In genomic region chr6:30904033-30904432, GRCm38 (mm10) we compare ENCODE assay signal across 27 mouse cellular contexts. TPM values are rescaled to one million over a fixed set of nuclear protein-coding genes. Genes with fewer than 3 reads are reported as not detected.
"Had no signal": no experiment of that assay in that cellular context is flagged by ENCODE, and none has a peak within 500 bp of the region (broad histone marks: within the 10 kb centered on the region; RNA-seq: fewer than 3 reads in every experiment).

No protein-coding gene starts in this region.

- H3K4me3 ChIP-seq: limb, embryonic 12.5 days; limb, embryonic 15.5 days; midbrain, embryonic 12.5 days; myocyte; neural tube, embryonic 13.5 days had no signal

- DNase-seq: kidney, adult 8-10 months; kidney, postnatal 10 days; kidney, postnatal 36 days; left cerebral cortex, postnatal 4 days; liver, postnatal 0 days; lung, embryonic 14.5 days; right cerebral cortex, postnatal 14 days; right cerebral cortex, postnatal 4 days; thymus, postnatal 25 days had no signal

- H3K9ac ChIP-seq: limb, embryonic 12.5 days; limb, embryonic 15.5 days; liver, embryonic 14.5 days; liver, postnatal 0 days; lung, embryonic 14.5 days; midbrain, embryonic 12.5 days; neural tube, embryonic 13.5 days had no signal

- H3K9me3 ChIP-seq: limb, embryonic 12.5 days; limb, embryonic 15.5 days; midbrain, embryonic 12.5 days; neural tube, embryonic 13.5 days had no signal

- H3K4me1 ChIP-seq: limb, embryonic 15.5 days; neural tube, embryonic 13.5 days had no signal

- H3K27me3 ChIP-seq: limb, embryonic 12.5 days; limb, embryonic 15.5 days; midbrain, embryonic 12.5 days; neural tube, embryonic 13.5 days had no signal

- H3K27ac ChIP-seq: limb, embryonic 12.5 days; limb, embryonic 15.5 days; liver, embryonic 14.5 days; macrophage; midbrain, embryonic 12.5 days; neural tube, embryonic 13.5 days; stomach, postnatal 0 days had no signal

- H3K36me3 ChIP-seq: limb, embryonic 12.5 days; limb, embryonic 15.5 days; midbrain, embryonic 12.5 days; neural tube, embryonic 13.5 days had no signal

- ATAC-seq: inflammation-experienced regulatory T-cells, adult 6 months; intestine, embryonic 16.5 days; liver, postnatal 0 days; lung, postnatal 0 days; midbrain, embryonic 16.5 days had no signal

- H3K4me2 ChIP-seq: limb, embryonic 12.5 days; limb, embryonic 15.5 days; liver, embryonic 11.5 days; lung, embryonic 14.5 days; midbrain, embryonic 12.5 days; neural tube, embryonic 13.5 days had no signal

RNA-seq across cellular contexts. Expression of gene Tsga13, which starts 11.3 kb away (rescaled TPM):
- total RNA-seq: layer of hippocampus, adult 18-20 months; left cerebral cortex, adult 8-10 months; megakaryocyte, adult 5-6 weeks; monocyte, adult 5-6 weeks had no signal
- polyA plus RNA-seq: inflammation-experienced regulatory T-cells, adult 6 months; intestine, embryonic 16.5 days; limb, embryonic 12.5 days; liver, embryonic 11.5 days; liver, postnatal 0 days; macrophage; midbrain, embryonic 12.5 days; myocyte; neural tube, embryonic 13.5 days; stomach, embryonic 14.5 days had no signal

RNA-seq across cellular contexts. Expression of gene Klf14, which starts 54.8 kb away (rescaled TPM):
- total RNA-seq: megakaryocyte, adult 5-6 weeks; monocyte, adult 5-6 weeks had no signal
- polyA plus RNA-seq: inflammation-experienced regulatory T-cells, adult 6 months; macrophage; myocyte had no signal
